Mouse (Mus musculus) gastrocnemius, postnatal 14 days (tissue): ENCODE results near the gene Fcna. TPM values are rescaled to one million over a fixed set of nuclear protein-coding genes. Genes with fewer than 3 reads are reported as not detected.

Experiments
- DNase-seq: peaks from one replicate; pipeline ENCODE4 v3.0.0; 2021; ENCODE audit warnings: mixed read lengths
- intact Hi-C: fragments of 180-260 bp; cut with DNase I; formaldehyde crosslinking; loops from one replicate; pipeline ENCODE4 v1.15.1; 2025; ENCODE audit warnings: low total_unique reads
- total RNA-seq, 2 experiments: library from RNA; stranded (reverse); gene quantifications; 2 replicates each; pipeline ENCODE4 v1.2.3; 2021

The Fcna gene
- total RNA-seq, 2 experiments from 2014 or later = 5.7 to 6.2 TPM

DNA sequence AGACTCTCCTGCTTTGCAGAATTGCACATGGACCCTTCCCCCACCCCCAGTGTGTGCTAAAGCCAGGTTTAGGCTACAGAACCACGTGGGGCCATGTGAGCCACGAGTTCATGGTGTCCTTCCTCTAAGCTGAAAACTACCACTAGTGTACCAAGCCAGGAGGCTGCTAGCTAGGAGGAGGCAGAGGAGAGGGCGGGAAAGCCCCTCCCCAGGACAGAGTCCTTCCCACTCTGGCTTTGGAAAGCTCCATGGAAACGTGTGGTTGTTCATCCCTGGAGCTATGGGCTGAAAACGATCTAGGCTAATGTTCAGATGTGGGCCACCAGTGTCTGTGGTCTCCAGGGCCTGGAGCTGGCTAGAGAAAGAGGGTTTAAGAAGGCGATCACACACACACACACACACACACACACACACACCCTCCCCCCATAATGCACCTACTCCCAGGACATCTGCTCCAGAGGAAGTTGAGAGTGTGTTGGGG is 47.2 kb downstream of the Fcna start:
- no peak for DNase-seq
- intact Hi-C loops = no loop called here

DNA sequence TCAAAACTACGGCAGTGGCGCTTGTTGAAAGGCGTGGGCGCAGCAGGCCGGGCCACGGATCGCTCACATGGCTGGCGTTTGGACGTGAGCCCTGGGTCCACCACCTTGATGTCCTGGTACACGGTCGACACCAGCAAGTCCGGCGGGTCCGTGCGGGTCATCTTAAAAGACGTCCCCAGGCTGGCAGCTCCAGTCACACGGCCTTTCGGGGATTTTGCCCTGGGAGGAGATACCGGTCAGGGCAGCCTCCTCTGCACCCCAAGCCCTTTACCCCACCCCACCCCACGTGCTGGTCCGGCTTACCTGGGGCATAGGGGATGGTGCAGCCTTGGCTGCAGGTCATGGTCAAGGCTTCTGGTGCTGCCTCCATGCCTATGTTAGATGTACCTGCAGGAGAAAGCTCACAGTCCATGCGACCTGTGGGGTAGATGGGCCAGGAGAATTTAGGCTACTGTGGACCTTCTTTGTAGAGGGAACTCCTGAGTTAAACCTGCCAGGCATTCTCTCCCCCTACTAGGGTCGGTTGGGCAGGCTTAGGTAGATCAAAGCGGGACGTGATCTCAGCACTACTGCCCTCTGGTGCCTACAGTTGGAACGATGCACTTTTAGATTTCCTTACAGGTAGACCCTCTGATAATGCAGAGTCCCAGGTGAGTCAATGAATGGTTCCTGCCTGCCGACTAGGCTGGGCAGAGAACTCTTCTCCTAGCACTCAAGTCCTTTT is 47.9 kb downstream of the Fcna start:
- DNase-seq = peak; percentile 17
- intact Hi-C loops = loop anchor here (10.0 kb wide), 1 partner anchor 65 kb away; no protein-coding TSS in a partner anchor

DNA sequence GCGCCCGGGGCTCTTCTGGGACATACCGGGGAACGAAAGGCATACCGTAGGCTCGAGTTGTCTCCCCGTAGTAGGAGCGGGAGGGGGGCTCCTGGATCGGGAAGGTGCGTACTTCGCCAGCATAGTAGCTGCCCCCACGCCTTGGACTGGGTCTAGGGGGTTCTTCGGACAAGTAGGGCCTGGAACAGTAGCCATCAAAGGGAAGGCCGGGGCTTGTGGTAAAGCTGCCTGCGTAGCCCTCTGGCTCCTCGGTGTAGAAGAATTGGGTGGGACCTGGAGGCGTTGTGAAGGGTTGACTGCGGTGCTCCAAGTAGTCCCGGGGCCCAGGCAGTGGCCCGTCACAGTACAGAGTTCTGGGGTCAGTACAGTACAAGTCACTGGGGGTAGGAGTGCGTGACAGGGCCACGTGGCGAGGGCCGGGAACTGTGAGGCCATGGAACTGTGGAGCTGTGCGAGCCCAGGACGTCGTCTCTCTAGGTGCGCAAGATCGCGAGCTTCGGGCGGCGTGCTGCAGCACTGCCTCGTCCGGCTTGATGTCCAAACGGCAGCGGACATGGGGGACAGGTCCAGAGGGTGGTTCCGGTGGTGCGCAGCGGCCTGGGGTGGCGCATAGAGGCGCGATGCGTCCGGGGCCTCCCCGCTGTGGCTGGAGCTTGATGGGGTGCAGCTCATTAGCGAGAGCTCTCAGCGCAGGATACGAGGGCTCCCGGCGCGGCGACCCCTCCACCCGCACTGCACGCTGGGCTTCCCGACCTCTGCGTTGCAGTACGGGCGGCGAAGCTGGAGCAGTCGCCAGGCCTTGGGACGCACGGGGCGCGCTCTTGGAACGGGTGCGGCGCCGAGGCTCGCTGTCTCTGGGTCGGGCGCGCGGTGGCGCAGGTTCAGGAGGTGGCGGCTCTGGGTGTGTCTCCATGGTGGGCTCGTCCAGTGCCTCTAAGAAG is 48.8 kb downstream of the Fcna start:
- intact Hi-C loops = loop anchor here (10.0 kb wide), 1 partner anchor 64 kb away; no protein-coding TSS in a partner anchor
- no peak for DNase-seq

DNA sequence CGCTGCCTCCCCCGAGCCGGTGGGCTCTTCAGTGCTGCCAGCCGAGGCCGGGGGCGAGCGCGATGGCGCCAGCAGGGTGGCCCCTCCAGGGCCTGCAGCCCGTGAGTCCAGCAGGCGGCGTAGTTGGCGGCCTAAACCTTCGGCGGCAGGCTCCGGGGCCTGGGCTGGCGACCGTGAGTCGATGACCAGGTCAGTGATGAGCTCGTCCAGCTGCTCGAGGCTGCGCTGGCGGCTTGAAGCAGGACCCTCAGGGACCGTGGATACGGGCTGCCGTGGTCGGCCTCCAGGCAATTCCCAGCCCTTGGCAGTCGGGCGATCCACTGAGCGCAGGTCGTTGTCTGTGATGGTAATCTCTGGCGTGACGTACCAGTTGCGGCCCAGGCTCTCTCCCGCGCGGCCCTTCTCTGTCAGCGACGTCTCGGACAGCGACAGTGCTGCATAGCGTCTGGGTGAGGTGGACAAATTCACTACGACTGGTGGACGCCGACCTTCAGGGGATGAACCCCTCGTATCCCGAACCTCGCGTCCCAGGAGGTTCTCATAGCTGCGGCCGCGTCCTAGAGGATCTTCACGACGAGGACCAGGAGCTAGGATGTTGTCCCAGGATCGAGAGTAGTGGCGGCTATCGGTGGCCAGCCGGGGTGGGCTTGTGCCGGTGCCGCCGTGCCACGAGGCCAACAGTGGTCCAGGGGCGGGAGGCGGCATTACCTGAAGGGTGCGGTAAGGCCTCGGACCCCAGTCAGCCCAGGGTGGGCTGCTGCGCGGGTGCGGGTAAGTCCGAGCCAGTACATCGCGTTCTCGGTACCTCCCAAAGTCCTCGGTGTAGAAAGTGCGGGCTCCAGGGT is 49.7 kb downstream of the Fcna start:
- peak; percentile 25 for DNase-seq
- intact Hi-C loops = loop anchor here (10.0 kb wide), 1 partner anchor 63 kb away; no protein-coding TSS in a partner anchor

DNA sequence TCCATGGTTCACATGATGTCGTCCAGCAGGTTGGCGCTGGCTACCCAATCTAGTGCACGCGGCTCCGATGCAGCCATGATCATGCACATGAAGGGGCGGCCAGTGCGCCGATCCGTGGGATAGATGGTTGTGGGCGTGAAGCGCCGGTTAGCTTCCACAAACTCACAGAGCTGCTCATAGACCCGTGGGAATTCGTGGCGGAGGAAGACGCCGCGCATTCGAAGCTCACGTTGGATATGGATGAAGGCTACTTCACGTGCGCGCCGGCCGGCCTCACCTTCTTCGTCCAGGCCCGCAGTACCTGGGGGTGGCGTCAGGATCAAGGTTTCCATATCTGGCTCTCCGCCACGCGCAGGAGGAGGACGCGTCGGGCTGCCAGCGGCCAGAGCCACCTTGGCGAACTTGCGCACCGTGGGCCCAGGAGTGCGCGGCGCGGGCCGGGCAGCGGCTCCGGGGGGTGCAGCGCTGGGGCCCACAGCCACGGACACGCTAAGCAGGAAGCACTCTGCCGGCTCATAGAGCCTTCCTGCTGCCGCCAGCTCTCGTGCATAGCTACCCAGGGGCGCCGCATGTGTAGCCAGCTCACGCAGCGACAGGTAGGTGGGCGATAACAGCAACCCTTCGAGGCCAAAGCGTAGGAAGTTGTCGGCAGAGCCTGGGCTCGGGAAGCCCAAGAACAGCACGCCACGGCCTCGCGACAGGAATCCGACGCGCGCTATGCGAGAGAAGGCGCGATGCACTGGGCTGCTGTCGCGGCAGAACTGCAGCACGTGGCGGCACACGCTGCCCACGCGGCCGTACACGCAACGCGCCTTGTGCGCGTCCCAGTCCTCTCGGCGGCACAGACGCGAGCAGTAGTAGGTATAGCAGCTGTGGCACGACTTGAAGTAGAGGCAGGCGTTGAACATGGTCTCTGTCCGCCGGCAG is 50.6 kb downstream of the Fcna start:
- intact Hi-C loops = loop anchor here (10.0 kb wide), 1 partner anchor 62 kb away; no protein-coding TSS in a partner anchor
- peak; percentile 12 for DNase-seq

DNA sequence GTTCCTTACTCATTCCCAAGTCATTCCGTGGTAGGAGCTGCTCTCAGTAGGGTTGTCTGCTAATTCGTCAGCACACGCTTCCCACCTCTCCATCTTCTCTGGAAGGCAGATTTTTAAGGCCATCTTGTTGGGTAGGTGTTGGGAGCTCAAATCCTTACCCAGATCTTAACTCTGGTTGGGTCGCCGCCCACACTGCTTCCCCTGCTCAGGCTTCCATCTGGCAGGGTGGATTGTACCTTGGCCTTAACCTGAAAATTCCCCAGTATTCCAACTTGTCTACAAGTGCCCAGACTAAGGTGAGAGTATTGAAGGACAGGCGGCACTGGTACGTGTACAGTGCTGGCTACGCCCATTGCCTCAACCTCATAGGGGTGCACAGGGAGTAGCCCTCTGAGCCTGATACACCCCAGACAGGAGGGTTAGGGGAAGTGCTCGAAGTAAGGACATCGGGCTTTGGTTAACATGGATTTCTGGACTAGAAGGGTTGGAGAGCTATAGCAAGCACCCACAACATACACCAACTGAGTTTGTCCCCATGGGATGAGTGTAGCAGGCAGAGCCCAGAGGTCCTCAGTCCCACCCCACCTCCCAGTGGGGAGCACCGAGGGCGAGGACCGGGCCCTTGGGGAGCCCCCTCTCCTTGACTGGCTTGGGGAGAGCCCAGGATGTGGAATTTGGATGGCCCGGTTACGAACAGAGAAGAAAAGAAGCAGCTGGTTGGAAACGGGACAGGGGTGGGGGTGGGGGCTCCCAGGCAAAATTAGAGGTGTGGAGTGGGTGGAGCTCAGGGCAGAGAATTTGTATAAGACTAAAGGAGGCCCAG is 51.6 kb downstream of the Fcna start:
- DNase-seq = no peak
- intact Hi-C loops = loop anchor here (10.0 kb wide), 1 partner anchor 61 kb away; no protein-coding TSS in a partner anchor

DNA sequence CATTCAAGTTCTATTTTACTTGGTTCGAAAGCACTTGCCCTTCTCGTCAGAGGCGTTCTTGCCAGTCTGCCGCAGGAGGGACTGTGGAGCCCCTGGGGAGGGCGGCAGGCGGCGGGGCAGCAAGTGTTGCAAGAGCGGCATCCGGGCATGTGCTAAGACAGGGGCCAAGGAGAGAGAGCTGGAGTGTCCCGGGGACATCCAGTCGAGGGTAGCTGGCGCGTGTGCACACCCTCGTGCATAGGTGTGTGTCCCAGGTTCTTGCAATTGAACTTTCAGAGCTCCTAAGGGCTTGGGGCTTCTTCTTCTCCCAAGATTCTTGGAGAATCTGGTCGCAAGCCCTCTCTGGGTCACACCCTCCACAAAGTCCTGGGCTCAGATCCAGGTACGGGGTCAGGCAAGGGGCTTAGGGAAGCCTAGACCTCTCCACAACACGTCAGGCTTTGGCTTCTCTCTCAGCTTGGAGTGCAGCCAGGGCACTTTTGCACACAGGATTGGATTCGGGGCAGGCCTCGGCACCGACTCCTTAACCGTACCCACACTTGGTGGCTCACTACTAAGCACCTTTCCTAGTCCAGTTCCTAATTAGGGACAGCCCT is 52.3 kb downstream of the Fcna start:
- intact Hi-C loops = loop anchor here (10.0 kb wide), 1 partner anchor 61 kb away; no protein-coding TSS in a partner anchor
- peak; percentile 41 for DNase-seq

Other genes starting within 250 kb of the Fcna start
- gene Entpd2, start 232.2 kb downstream of the Fcna start, total RNA-seq = 10 to 100 TPM; 19.0 to 25.2 TPM
- 10 to 100 TPM; 24.0 to 28.1 TPM for gene Npdc1, start 228.7 kb downstream of the Fcna start, total RNA-seq
- not detected for gene Fut7, start 204.8 kb downstream of the Fcna start, total RNA-seq
- 10 to 100 TPM in 1 of 2 experiments, 1 to 10 TPM in 1; 9.2 to 11.6 TPM for gene Abca2, start 199.3 kb downstream of the Fcna start, total RNA-seq
- not detected for gene Clic3, start 171.2 kb downstream of the Fcna start, total RNA-seq
- 10 to 100 TPM; 15.7 to 18.9 TPM for gene Paxx, start 166.9 kb downstream of the Fcna start, total RNA-seq
- 1 to 10 TPM; 1.3 to 1.4 TPM for gene Ptgds, start 158.0 kb downstream of the Fcna start, total RNA-seq
- gene Lcn12, start 134.1 kb downstream of the Fcna start, total RNA-seq = not detected
- 10 to 100 TPM; 68.6 to 70.5 TPM for gene Fbxw5, start 127.3 kb downstream of the Fcna start, total RNA-seq
- gene C8g, start 126.3 kb downstream of the Fcna start, total RNA-seq = under 1 TPM; 0.91 to 0.98 TPM
- gene Traf2, start 81.1 kb downstream of the Fcna start, total RNA-seq = 10 to 100 TPM in 1 of 2 experiments, 1 to 10 TPM in 1; 9.7 to 13.3 TPM
- 100 to 1,000 TPM; 164 to 173 TPM for gene Edf1, start 70.2 kb downstream of the Fcna start, total RNA-seq
- under 1 TPM; 0.68 to 0.80 TPM for gene Mamdc4, start 53.2 kb downstream of the Fcna start, total RNA-seq
- gene Phpt1, start 52.8 kb downstream of the Fcna start, total RNA-seq = 10 to 100 TPM; 42.6 to 44.8 TPM
- under 1 TPM in 1 of 2 experiments, not detected in 1; 0.10 TPM for gene Ajm1, start 46.3 kb downstream of the Fcna start, total RNA-seq
- 10 to 100 TPM; 39.5 to 41.0 TPM for gene Rabl6, start 19.5 kb downstream of the Fcna start, total RNA-seq
- not detected for gene Ccdc183, start 10.4 kb downstream of the Fcna start, total RNA-seq
- 10 to 100 TPM; 12.1 to 14.3 TPM for gene Tmem141, start 6.0 kb downstream of the Fcna start, total RNA-seq
- 10 to 100 TPM; 31.0 to 33.3 TPM for gene Lcn8, start 25.1 kb upstream of the Fcna start, total RNA-seq
- gene Lcn5, start 29.9 kb upstream of the Fcna start, total RNA-seq = not detected
- gene Lcn6, start 48.8 kb upstream of the Fcna start, total RNA-seq = not detected
- gene Lcn10, start 54.7 kb upstream of the Fcna start, total RNA-seq = not detected
- gene Obp2a, start 72.0 kb upstream of the Fcna start, total RNA-seq = not detected
- 10 to 100 TPM; 10.9 to 15.5 TPM for gene Bmyc, start 78.7 kb upstream of the Fcna start, total RNA-seq
- gene Obp2b, start 109.0 kb upstream of the Fcna start, total RNA-seq = not detected
- not detected for gene Lcn3, start 137.5 kb upstream of the Fcna start, total RNA-seq
- gene Lcn11, start 149.0 kb upstream of the Fcna start, total RNA-seq = not detected
- not detected for gene Gm13539, start 154.2 kb upstream of the Fcna start, total RNA-seq
- gene Glt6d1, start 187.8 kb upstream of the Fcna start, total RNA-seq = not detected
- not detected for gene Lcn9, start 195.1 kb upstream of the Fcna start, total RNA-seq
- not detected for gene Sohlh1, start 219.2 kb upstream of the Fcna start, total RNA-seq
- gene Kcnt1, start 235.7 kb upstream of the Fcna start, total RNA-seq = under 1 TPM; 0.23 to 0.84 TPM